Mouse (Mus musculus): ENCODE measurements around the gene C330007P06Rik. TPM values are rescaled to one million over a fixed set of nuclear protein-coding genes. Genes with fewer than 3 reads are reported as not detected.
A peak's percentile ranks its signal among the peaks of the same experiment; 100 is the strongest.
"Not testable (repeated sequence)": the region's sequence is repeated elsewhere in the genome, so short reads cannot be mapped to it uniquely, and the experiment has no call there.

Gene C330007P06Rik
- 10 to 100 TPM; 39.2 to 41.0 TPM for total RNA-seq (2021)
- long read RNA-seq, experiment 1, transcript C330007P06Rik-202 (7 exons, 3,340 nt), result major isoform, 14 of 25 reads
- long read RNA-seq, experiment 1, partial matches to known transcripts, result 1 of 25 reads
- long read RNA-seq, experiment 1, other reads (novel, unspliced or antisense), result 9 of 25 reads
- long read RNA-seq, experiment 2, transcript C330007P06Rik-202 (7 exons, 3,340 nt), result major isoform, 32 of 42 reads
- long read RNA-seq, experiment 2, partial matches to known transcripts, result 1 of 42 reads
- long read RNA-seq, experiment 2, other reads (novel, unspliced or antisense), result 8 of 42 reads

DNA sequence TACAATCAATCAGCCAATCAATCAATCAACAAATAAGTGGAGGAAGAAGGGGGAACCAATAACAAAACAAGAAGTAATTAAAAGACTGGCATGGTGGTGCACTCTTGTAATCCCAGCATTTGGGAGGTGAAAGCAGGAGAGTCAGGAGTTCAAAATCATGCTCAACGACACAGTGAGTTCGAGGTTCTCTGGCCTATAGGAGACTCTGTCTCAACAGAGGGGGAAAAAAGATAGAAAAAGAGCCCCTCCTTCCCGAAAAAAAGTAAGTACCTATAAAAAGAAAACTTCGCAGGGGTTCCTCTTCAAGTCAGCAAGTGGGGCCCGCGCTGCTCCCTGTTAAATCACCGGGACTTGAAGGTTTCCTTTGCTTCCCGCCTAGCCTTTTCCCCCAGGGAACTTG lies at the start of gene C330007P06Rik, which contains the start of gene Ube2a:
TSS of gene C330007P06Rik (minus strand) at position 347 of the 400 bp plus-strand sequence.
TSS of gene Ube2a (plus strand) at position 136 of the 400 bp plus-strand sequence.
- no peak for DNase-seq (ENCODE audit: low spot score in 2 of 2)

DNA sequence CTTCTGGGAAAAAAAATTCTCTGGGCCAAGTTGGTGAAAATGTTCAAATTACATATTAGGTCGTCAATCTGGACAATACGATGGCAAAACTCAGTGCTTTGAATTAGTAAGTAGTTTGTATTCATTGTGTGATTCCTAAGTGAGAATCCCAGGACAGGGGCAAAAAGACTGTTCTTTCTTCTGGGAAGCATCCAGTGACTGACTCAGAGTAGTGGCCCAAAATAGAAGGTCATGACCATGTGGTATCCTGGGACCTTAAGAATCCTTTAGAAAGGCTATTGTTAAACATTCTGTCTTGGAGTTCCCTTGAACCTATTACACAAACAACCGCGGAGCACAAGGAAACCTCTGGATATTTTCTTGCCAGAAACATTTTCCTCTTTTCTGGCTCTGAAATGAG lies 47.4 kb upstream of the C330007P06Rik start:
- no peak for DNase-seq (ENCODE audit: low spot score in 2 of 2)

DNA sequence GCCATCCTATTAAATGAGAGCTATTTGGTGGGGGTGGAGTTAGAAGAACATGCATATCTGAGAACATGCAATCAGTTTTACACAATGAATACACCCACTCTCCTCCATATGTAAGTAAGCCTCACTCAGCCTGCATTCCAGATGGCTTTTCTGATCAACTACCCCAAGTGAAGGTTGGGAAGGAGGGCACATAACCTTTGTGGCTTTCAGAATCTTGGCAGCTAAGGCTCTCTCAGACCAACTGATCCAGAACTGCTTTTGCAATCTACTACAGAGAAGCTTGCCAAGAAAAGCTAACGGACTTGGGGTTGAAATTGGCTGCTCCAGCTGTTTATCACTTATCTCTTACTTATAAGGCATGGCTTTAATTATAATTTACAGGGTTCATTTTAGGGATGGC lies 43.8 kb upstream of the C330007P06Rik start:
- no peak for DNase-seq (ENCODE audit: low spot score in 2 of 2)

DNA sequence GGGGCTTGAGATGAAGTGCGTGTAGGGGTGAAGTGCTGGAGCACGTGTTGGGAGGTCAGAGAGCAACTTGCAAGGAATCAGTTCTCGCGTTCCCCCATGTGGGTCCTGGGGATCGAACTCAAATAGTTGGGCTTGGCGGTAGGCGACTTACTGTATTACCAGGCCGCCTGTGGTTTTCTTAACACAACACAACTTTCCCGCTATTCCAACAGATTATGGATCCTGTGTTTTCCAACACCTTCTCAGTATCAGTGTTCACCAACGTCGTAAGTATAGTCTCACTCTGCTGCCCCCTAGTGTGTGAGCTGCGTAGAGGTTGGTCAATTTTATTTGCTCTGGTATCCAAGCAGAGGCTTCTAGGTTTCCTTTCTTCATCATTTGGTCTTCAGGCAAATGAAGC lies 37.4 kb upstream of the C330007P06Rik start:
- no peak for DNase-seq (ENCODE audit: low spot score in 2 of 2)

DNA sequence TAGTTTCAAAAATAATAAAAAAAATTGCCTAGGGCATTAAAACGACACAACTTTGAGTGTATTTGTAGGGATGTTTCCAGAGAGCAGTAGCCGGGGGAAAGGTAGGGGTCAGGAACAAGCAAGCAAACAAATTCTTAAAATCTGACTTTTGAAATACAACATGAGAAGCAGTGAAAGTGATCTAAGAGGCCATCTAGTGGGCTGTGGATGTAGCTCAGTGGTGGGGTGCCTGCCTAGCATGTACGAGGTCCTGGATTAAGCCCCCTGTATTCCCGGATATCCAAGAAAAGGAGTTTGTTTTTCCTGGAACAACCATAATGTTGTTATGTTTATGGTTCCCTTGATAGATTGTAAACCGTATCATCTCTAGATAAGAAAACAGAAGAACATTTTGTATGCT lies 32.6 kb upstream of the C330007P06Rik start:
- DNase-seq (ENCODE audit: low spot score in 2 of 2), result no peak

DNA sequence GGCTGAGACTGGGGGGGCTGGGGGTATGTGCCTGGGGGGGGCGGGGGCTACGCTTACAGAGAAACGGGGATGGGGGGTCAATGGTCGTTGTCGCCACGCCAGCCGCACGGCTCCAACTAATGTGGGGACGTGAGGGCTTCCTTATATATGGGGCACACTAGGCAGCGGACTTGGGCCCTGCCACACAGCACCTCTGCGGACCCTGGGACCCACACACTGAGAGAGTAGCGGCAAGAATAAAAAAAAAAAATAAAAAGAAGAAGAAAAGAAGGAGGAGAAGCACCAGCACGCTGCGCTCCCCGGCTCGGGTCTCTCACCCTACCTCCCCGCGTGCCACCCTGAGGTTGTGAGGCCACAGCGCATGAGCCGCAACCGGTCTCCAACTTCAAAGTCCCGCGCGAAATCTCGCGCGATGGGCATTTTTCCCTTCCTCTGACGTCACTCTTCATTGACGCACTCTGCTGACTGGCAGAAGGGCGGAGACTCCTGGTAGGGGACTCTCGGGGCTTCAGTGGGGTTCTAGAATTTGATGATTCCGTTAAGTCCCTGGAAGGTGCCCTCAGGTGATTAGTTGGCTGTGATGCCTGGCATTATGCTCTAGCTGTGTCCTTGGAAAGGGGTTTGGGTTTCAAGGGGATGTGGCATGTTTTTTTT lies 29.3 kb upstream of the C330007P06Rik start:
- DNase-seq (ENCODE audit: low spot score in 2 of 2), result peak; percentile 60 to 78

DNA sequence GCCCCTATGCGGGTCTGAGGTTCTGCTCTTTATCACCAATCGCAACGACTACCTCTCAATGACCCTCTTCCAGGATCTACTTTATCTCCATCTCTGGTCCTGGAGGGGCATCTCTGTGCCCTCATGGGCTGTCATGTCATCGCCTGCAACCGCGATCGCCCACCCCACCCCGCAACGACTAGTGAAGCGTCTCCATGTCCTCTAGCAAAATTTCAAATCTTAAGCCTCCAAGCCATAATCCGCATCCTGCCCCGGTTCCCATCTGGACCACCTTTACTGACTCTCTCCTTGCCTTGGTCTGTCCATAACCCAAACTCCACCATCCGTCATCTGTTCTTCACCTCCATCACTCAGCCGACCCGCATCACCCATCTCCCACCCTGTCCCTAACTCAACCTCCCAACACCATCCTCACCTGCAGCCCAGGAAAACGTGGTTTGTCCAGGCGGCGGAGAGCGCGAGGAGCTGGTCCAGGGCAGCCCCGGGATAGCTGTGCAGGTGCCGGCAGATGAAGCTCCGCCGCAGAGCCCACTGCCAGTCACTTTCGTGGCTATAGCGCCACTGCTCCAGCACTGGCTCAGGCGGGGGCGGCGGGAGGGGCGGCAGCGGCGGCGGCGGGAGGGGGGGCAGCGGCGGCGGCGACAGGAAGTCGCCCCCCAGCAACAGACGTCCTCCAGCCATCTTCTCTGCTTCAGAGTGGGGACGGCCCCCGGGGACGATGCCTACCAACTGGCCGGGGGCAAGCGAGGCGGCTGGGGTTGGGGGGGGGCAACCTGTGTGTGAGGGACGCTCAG lies 28.6 kb upstream of the C330007P06Rik start, which contains the start of gene Nkrf:
TSS of gene Nkrf (minus strand) at position 579 of the 794 bp plus-strand sequence.
- no peak for DNase-seq (ENCODE audit: low spot score in 2 of 2)

DNA sequence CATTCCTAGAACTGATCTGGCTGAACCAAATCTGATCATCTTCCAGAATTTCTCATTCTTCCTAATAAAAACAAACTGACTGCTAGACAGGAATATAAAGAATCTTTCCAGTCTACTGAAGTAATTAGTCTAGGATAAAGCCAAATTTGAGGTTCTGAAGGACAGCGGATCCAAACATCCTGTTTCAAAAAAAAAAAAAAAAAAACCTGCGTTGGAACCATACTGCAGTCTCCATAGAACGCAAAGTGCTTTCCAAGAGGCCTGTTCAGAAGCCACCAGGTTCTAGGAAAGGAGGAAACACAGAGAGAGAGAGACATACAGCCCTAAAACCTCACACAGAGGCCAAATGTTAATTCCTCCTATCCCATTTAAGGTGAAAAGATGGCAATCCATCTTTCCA lies 27.7 kb upstream of the C330007P06Rik start:
- no peak for DNase-seq (ENCODE audit: low spot score in 2 of 2)

DNA sequence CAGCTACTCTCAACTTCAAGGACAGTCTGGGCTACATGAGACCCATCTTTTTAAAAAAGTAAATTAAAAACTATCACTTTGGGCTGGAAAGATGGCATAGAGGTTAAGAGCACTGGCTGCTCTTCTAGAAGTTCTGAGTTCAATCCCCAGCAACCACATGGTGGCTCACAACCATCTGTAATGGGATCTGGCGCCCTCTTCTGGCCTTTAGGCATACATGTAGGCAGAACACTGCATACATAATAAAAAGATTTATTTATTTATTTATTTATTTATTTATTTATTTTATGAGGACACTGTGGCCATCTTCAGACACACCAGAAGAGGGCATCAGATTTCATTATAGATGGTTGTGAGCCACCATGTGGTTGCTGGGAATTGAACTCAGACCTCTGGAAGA lies 25.0 kb upstream of the C330007P06Rik start:
- DNase-seq (ENCODE audit: low spot score in 2 of 2), result not testable (repeated sequence)

DNA sequence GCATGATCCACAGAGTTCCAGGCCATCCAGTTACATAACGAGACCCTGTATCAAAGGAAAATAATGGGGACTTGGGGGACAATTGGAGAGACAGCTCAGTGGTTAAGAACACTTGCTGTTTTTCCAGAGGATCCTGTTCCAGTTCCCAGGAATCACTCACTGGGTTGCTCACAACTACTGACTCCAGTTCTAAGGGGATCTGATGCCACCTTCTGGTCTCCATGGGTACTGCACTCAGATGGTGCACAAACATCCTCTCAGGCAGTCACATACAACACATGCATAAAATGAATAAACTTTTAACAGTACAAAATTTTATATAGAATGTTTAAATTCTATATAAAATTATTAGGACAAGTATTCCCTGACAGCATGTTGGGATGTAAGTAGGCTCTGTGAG lies 10.8 kb upstream of the C330007P06Rik start:
- DNase-seq (ENCODE audit: low spot score in 2 of 2), result no peak

DNA sequence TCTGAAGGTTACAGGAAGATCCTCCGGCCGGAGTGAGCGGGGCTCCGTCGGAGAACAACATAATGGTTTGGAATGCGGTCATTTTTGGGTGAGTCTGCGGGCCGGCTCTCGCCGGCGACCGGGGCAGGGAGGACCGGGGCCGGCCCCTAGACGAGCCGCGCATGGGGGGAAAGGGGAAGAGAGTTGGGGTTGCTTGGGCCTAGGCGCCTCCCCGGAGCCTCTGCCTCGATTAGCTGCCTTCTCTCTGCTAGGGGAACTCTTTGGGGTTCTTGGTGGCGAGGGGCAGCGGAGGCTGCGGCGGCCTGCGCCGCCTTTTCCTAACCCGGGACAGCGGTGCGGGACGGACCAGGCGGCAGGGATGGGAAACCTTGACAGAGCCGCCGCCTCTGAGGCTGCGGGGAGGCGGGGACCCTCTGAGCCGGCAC lies 805 bp upstream of the C330007P06Rik start:
- DNase-seq (ENCODE audit: low spot score in 2 of 2), result peak in 1 of 2 experiments; percentile 7

DNA sequence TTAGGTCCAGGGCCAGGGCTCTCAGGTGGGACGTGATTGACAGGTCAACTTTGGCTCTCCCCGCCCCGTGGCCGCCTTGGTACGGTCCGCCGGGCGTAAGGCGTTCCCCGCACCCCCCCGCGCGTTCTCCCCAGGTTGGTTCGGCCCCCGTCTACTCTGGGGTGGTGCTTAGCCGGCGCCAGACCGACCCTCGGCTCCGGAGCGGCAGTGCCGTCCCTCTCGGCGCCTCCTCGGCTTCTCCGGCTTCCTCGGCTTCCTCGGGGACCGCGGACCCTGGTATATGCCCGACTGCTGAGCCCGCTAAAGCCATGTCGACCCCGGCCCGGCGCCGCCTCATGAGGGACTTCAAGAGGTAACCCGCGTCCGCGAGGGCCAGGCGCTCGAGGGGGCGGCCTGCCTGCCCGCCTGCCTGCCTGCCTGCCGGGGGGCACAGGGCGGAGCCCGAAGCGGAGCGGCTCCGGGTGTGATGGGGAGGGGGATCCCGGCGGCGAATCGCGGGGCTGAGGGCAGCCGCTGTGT lies 326 bp upstream of the C330007P06Rik start:
- DNase-seq (ENCODE audit: low spot score in 2 of 2), result peak; percentile 74 to 82

DNA sequence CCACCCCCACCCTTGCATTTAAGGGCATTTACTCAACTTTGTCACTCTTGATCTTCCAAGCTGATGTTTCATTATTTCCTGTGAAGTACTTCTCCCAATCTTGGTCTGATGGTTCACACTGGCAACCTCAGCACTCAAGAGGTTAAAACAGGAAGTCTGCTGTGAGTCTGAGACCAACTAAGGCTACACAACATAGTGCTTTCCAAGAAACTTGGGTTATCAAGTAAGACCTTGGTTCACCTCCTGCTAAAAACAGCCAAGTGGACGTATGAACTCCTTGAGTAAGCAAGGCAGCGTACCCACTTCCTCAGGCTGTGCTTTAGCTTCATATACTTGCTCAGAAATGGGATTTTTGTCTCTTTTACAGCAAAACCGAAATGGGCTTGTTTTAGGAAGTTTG lies 3.5 kb downstream of the C330007P06Rik start:
- no peak for DNase-seq (ENCODE audit: low spot score in 2 of 2)

DNA sequence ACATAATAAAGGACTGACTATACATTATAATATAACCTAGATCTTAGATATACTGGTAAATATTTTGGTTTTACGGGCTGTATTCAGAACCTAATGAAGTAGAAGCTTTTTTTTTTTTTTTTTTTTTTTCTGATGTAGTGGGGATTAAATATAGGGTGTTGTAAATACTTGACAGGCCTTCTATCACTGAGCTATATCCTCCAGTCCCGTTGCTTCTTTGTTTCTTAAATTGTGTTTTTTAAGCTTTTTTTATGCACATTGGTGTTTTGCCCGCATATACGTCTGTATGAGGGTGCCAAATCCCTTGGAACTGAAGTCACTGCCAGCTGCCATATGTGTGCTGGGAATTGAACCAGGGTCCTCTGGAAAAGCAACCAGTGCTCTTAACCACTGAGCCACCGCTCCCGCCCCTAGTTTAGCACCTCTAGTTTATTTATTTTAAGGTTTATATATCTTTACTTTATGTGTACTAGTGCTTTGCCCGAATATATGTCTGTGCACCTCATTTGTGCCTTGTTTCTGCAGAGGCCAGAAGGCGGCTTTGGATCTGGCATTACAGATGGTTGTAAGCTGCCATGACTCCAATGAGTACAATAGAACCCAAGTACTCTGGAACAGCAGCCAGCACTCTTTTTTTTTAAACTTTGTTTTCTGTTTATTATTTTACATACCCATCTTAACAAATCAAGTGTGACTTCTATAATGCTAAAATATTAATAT lies 9.1 kb downstream of the C330007P06Rik start:
- DNase-seq (ENCODE audit: low spot score in 2 of 2), result no peak

DNA sequence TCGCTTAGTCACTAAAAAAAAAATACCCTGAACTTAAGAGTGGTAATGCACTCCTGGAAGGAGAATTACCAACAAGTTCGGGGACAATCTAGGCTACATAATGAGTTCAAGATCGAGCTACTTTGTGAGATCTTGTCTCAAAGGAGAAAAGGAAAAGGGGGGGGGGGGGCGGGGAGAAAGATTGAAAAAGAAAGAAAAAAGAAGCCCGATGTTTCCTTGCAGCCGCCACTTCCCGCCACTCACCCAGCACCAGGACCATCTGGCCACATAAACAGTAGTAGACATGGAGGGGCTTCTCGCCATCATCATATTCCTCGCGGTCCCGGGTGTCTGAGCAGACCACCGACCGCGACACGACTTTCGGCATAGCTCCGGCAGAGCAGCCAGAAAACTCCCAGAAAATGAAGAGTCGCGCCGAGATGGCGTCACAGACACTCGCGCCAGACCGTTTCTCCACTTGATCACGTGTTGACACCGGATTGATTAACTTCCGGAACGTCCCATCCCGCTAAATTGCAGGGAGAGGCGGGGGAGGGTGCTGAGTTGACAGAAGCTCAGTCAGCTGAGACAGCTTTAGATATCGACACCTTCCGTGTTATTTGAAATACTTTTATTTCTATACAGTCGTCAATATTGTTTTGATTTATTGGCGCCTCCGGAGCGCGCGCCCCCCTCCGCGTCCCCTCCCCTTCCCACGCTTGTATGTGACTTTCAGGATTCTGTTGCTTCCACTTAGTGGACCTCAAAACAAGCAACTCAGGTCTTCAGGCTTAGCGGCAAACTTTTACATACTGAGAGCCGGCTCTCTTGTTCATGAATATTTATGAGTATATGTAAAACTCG lies 9.9 kb downstream of the C330007P06Rik start:
- peak; percentile 26 to 62 for DNase-seq (ENCODE audit: low spot score in 2 of 2)

DNA sequence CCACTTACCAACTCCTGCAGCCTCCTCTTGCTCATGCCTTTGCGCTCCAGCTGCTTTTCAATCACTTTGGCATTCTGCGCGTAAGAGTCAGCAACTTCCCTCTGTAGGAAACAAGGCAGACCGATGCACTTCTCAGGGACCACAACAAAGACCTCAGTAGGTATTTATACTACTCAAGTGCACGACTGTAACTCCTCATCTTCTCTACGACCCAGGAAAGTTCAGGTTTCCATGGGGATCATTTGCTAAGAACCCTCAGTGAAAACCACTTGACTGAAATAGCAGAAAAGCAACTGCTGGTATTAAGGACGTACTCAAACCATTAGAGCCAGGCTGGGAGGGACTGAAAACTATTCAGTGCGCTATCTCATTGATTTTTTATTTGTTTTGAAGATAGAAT lies 21.3 kb downstream of the C330007P06Rik start:
- DNase-seq (ENCODE audit: low spot score in 2 of 2), result no peak

DNA sequence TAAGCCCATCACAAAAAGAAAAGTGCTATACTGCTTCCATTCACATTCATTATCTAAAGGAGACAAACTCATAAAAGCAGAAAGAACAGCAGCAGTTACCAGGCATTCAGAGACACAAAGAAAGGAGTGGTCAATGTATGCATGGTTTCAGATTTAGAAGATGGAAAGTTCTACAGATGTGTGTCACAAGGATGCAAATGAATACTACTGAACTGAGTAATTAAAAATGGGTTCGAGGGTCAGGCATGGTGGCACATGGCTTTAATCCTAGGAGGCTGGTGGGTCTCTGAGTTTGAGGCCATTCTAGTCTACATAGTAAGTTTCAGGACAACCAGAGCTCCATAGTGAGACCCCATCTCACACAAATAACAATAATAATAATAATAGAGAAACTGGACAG lies 26.8 kb downstream of the C330007P06Rik start:
- DNase-seq (ENCODE audit: low spot score in 2 of 2), result no peak

DNA sequence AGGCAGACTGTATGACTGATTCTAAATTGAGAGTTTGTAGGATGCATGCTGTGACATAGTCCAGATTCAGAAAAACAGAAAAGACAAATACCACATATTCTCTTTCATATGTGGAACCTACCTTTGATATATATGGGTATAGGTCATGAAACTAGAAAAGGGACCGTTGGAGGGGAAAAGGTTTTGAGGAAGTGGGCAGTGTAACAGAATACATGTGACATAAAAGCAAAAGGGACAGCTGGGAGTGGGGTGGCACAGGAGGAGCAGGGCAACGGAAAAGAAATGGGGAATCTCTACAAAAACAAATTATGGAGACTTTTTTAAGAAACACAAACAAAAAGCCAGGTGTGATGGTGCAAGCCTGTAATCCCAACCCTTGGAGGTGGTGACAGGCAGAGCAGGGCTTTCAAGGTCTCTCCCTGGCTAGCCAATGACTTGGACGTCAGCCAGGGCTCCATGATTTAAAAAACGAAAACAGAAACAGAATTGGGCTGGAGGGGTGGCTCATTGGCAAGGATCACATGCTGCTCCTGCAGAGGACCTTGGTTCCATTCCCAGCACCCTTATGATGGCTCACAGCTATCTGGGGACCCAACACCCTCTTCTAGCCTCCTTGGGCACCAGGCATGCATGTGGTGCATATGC lies 30.4 kb downstream of the C330007P06Rik start:
- no peak for DNase-seq (ENCODE audit: low spot score in 2 of 2)

DNA sequence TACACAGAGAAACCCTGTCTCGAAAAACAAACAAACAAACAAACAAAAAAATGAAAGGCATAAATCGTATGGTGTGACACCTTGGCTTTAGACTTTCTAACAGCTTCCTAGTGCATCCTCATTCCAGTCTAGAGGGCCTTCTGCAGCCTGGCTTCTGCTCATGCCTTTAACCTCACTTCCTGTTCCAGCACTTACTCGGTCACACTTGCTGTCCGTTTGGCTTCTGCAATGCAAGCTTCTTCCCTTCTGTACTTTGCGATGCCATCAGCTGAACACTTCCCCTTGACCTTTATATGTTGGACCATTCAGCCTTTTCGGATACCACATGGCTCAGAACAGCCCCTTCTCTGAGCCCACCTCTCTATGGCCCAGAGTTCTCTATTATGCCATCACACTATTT lies 32.2 kb downstream of the C330007P06Rik start:
- no peak for DNase-seq (ENCODE audit: low spot score in 2 of 2)
